Mouse (Mus musculus): ENCODE measurements around the gene Parp12. TPM values are rescaled to one million over a fixed set of nuclear protein-coding genes. Genes with fewer than 3 reads are reported as not detected.

Gene Parp12
- polyA plus RNA-seq, 1 experiment = 20.5 TPM

DNA sequence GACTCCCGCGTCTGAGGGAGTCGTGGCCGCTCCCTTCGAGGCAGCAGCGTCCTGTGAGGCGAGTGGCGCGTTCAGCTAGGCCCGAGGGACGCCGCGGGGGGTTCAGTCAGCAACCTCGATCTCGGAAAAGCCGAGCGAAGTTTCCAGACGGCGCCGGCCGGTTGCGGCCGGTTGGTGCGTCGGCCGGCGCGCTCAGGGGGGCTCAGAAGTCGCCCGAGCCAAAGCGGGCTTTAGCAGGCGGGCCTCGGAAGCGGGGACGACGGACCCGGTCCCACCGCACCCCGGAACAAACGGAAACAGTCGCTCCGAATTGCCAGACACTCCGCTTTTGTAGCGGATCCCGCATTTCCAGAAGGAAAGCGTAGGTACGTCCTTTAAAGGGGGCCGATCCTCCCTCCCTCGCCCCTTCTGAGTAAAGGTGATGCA is 320 bp upstream of the Parp12 start:
- no peak overlapping the region for H3K27ac ChIP-seq (ENCODE audit: insufficient read depth, low read length)
- TF ChIP-seq POLR2A (IDR thresholded peaks at IDR 0.05; ENCODE audit: borderline replicate concordance, insufficient read depth, low read length) (no peak), CTCF (IDR thresholded peaks at IDR 0.05; ENCODE audit: borderline replicate concordance, insufficient read depth, low read depth, low read length) (no peak)
- H3K4me1 ChIP-seq (ENCODE audit: control insufficient read depth, insufficient read depth, low read length) = peaks cover 4% of the 10 kb centered on the region; the same call in 1 of the 2 replicates
- H3K27me3 ChIP-seq (ENCODE audit: control insufficient read depth, insufficient read depth, low read length) = no peaks in the 10 kb centered on the region
- WGBS = 11% methylated on average over 49 of the region's 49 CpGs
- DNase-seq = no peak
- H3K4me3 ChIP-seq (replicated peaks; ENCODE audit: insufficient read depth, low read depth, low read length) = peak overlapping the region; percentile 60

- Histone ChIP-seq H3K4me1 (ENCODE audit: control insufficient read depth, insufficient read depth, low read length) (peaks cover 7% of the 10 kb centered on the region; the same call in 1 of the 2 replicates), H3K4me3 (replicated peaks; ENCODE audit: insufficient read depth, low read depth, low read length) (no peak overlapping the region), H3K27me3 (ENCODE audit: control insufficient read depth, insufficient read depth, low read length) (no peaks in the 10 kb centered on the region), H3K27ac (ENCODE audit: insufficient read depth, low read length) (no peak overlapping the region)
- DNase-seq = no peak
- TF ChIP-seq CTCF (IDR thresholded peaks at IDR 0.05; ENCODE audit: borderline replicate concordance, insufficient read depth, low read depth, low read length) = no peak
- no peak for TF ChIP-seq POLR2A (IDR thresholded peaks at IDR 0.05; ENCODE audit: borderline replicate concordance, insufficient read depth, low read length)
- 87% methylated on average over 1 of the region's 1 CpGs for WGBS
Measured at GRCm38 (mm10) chr6:39115438-39115837, 2.7 kb downstream of the Parp12 start.

DNA sequence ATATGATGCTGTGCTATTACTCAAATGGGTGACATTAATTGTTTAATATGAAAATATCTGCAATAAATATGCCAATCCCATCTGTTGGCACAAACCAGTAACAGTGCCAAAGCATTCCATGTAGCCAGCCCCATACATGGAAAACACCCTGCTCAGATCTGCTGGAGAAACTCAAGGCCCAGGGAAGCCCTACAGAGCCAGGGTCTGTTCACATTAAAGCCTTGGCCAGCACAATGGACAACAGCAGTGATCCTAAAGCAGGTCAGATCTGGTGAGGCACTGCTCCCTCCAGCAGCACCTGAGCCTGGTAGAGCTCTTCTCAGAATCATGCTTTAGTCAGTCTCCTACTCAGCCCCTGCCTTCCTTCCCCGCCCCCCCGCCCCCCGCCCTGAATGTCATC is 5.0 kb downstream of the Parp12 start:
- WGBS = 79% methylated on average over 3 of the region's 3 CpGs
- peak; percentile 53 to 81 for DNase-seq
- Histone ChIP-seq H3K4me1 (ENCODE audit: control insufficient read depth, insufficient read depth, low read length) (peaks cover 7% of the 10 kb centered on the region; the same call in 1 of the 2 replicates), H3K4me3 (replicated peaks; ENCODE audit: insufficient read depth, low read depth, low read length) (no peak overlapping the region), H3K27ac (ENCODE audit: insufficient read depth, low read length) (no peak overlapping the region), H3K27me3 (ENCODE audit: control insufficient read depth, insufficient read depth, low read length) (no peaks in the 10 kb centered on the region)
- TF ChIP-seq POLR2A (IDR thresholded peaks at IDR 0.05; ENCODE audit: borderline replicate concordance, insufficient read depth, low read length) = no peak
- TF ChIP-seq CTCF (IDR thresholded peaks at IDR 0.05; ENCODE audit: borderline replicate concordance, insufficient read depth, low read depth, low read length) = no peak

- WGBS = 94% methylated on average over 3 of the region's 3 CpGs
- peaks cover 7% of the 10 kb centered on the region; the same call in 1 of the 2 replicates for H3K4me1 ChIP-seq (ENCODE audit: control insufficient read depth, insufficient read depth, low read length)
- no peak for DNase-seq
- H3K27ac ChIP-seq (ENCODE audit: insufficient read depth, low read length) = no peak overlapping the region
- TF ChIP-seq CTCF (IDR thresholded peaks at IDR 0.05; ENCODE audit: borderline replicate concordance, insufficient read depth, low read depth, low read length) (no peak), POLR2A (IDR thresholded peaks at IDR 0.05; ENCODE audit: borderline replicate concordance, insufficient read depth, low read length) (no peak)
- H3K4me3 ChIP-seq (replicated peaks; ENCODE audit: insufficient read depth, low read depth, low read length) = no peak overlapping the region
- H3K27me3 ChIP-seq (ENCODE audit: control insufficient read depth, insufficient read depth, low read length) = no peaks in the 10 kb centered on the region
Measured at GRCm38 (mm10) chr6:39112701-39113100, 5.4 kb downstream of the Parp12 start.

DNA sequence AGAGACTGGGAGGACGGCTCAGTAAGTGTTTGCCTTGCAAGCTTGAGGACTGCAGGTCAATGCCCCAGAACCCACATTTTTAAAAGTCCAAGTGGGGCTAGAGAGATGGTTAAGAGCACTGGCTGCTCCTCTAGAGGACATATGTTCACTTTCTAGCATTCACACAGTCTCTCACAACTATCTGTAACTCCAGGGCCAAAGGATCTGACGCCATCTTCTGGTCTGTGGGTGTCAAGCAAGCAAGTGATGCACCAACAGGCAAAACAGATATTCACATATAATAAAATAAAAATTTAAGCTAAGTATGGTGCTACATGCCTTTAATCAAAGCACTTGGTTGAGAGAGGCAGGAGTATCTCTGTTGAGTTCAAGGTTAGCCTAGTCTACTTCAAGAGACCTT is 11.3 kb downstream of the Parp12 start:
- TF ChIP-seq CTCF (IDR thresholded peaks at IDR 0.05; ENCODE audit: borderline replicate concordance, insufficient read depth, low read depth, low read length) (0 out of 2 replicates have a peak, but pooled peaks have one; percentile 10), POLR2A (IDR thresholded peaks at IDR 0.05; ENCODE audit: borderline replicate concordance, insufficient read depth, low read length) (no peak)
- Histone ChIP-seq H3K4me1 (ENCODE audit: control insufficient read depth, insufficient read depth, low read length) (no peaks in the 10 kb centered on the region), H3K27ac (ENCODE audit: insufficient read depth, low read length) (no peak overlapping the region), H3K4me3 (replicated peaks; ENCODE audit: insufficient read depth, low read depth, low read length) (no peak overlapping the region), H3K27me3 (ENCODE audit: control insufficient read depth, insufficient read depth, low read length) (no peaks in the 10 kb centered on the region)
- no peak for DNase-seq
- 87% methylated on average over 2 of the region's 2 CpGs for WGBS

DNA sequence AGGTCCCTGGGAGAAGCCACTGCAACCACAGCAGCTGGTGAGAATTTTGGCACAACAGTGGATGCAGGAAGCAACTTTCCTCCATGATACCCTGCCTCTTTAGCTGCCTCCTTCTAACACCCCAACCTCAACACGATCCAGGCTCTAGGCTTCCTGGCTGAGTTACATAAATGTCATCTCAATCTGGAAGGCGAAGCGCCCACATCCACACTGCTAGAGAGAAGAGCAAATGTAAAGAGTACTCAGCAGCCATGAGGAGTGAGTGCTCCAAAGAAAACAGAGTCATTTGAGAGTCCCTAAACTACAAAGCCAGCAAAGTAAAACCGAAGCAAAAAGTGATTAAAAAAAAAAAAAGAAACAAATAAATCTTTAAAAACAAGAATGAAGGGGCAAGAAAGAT is 13.5 kb downstream of the Parp12 start:
- H3K4me3 ChIP-seq (replicated peaks; ENCODE audit: insufficient read depth, low read depth, low read length) = no peak overlapping the region
- no peak for DNase-seq
- no peaks in the 10 kb centered on the region for H3K27me3 ChIP-seq (ENCODE audit: control insufficient read depth, insufficient read depth, low read length)
- H3K4me1 ChIP-seq (ENCODE audit: control insufficient read depth, insufficient read depth, low read length) = no peaks in the 10 kb centered on the region
- WGBS = 78% methylated on average over 4 of the region's 4 CpGs
- TF ChIP-seq CTCF (IDR thresholded peaks at IDR 0.05; ENCODE audit: borderline replicate concordance, insufficient read depth, low read depth, low read length) = no peak
- TF ChIP-seq POLR2A (IDR thresholded peaks at IDR 0.05; ENCODE audit: borderline replicate concordance, insufficient read depth, low read length) = no peak
- H3K27ac ChIP-seq (ENCODE audit: insufficient read depth, low read length) = no peak overlapping the region

DNA sequence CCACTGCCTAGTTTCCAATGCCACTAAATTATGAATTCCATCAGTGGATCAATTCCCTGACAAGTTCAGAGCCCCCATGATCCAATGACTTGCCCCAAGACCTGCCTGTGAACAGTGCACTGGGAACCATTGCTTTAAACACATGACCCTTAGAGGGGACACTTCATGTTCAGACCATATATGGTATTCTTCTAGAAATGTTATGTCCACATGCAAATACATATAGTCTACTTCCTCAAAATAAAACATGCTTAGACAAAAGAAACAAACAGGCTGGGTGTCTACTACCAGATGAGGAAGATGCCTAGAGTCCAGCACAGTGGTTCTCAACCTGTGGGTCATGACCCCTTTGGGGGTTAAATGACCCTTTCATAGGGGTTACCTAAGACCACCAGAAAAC is 41.7 kb downstream of the Parp12 start:
- Histone ChIP-seq H3K27me3 (ENCODE audit: control insufficient read depth, insufficient read depth, low read length) (no peaks in the 10 kb centered on the region), H3K4me3 (replicated peaks; ENCODE audit: insufficient read depth, low read depth, low read length) (no peak overlapping the region), H3K27ac (ENCODE audit: insufficient read depth, low read length) (no peak overlapping the region), H3K4me1 (ENCODE audit: control insufficient read depth, insufficient read depth, low read length) (no peaks in the 10 kb centered on the region)
- TF ChIP-seq POLR2A (IDR thresholded peaks at IDR 0.05; ENCODE audit: borderline replicate concordance, insufficient read depth, low read length) = no peak
- no peak for TF ChIP-seq CTCF (IDR thresholded peaks at IDR 0.05; ENCODE audit: borderline replicate concordance, insufficient read depth, low read depth, low read length)
- DNase-seq = no peak

GRCm38 (mm10) chr6:39074186-39074585 is 44.0 kb downstream of the Parp12 start:
- no peaks in the 10 kb centered on the region for H3K27me3 ChIP-seq (ENCODE audit: control insufficient read depth, insufficient read depth, low read length)
- no peaks in the 10 kb centered on the region for H3K4me1 ChIP-seq (ENCODE audit: control insufficient read depth, insufficient read depth, low read length)
- no peak overlapping the region for H3K4me3 ChIP-seq (replicated peaks; ENCODE audit: insufficient read depth, low read depth, low read length)
- no peak for DNase-seq
- no peak overlapping the region for H3K27ac ChIP-seq (ENCODE audit: insufficient read depth, low read length)
- TF ChIP-seq CTCF (IDR thresholded peaks at IDR 0.05; ENCODE audit: borderline replicate concordance, insufficient read depth, low read depth, low read length) (no peak), POLR2A (IDR thresholded peaks at IDR 0.05; ENCODE audit: borderline replicate concordance, insufficient read depth, low read length) (no peak)
